Mouse (Mus musculus) lung, embryonic 14.5 days (tissue): ENCODE data around the gene Rab6b. TPM values are rescaled to one million over a fixed set of nuclear protein-coding genes. Genes with fewer than 3 reads are reported as not detected.
A peak's percentile ranks its signal among the peaks of the same experiment; 100 is the strongest.

Experiments used
- ATAC-seq: fragments of 200-750 bp; cut with Nextera tagmentation; 2 replicates; pipeline ENCODE4 v1.8.0; 2017; ENCODE audit warnings: mild to moderate bottlenecking, moderate TSS enrichment, moderate library complexity; ENCODE audit not compliant: insufficient read depth
- DNase-seq: peaks from one replicate; pipeline ENCODE4 v3.0.0-alpha.2; 2015
- H3K27ac ChIP-seq: fragments of 300-500 bp; sonication (generic); 2 replicates; pipeline ENCODE4 v1.5.1; 2014; ENCODE audit warnings: low read depth, mild to moderate bottlenecking, moderate library complexity
- H3K27me3 ChIP-seq: fragments of 300-500 bp; sonication (generic); 2 replicates; pipeline ENCODE4 v1.6.1; 2014; ENCODE audit warnings: low read length, control low read depth; ENCODE audit not compliant: insufficient read depth
- H3K36me3 ChIP-seq: fragments of 300-500 bp; sonication (generic); 2 replicates; pipeline ENCODE4 v1.6.1; 2014; ENCODE audit warnings: control low read depth; ENCODE audit not compliant: insufficient read depth
- H3K4me1 ChIP-seq: fragments of 300-500 bp; sonication (generic); 2 replicates; pipeline ENCODE4 v1.6.1; 2014; ENCODE audit warnings: antibody characterized with exemption, control low read depth; ENCODE audit not compliant: insufficient read depth
- H3K4me2 ChIP-seq: fragments of 300-500 bp; sonication (generic); 2 replicates; pipeline ENCODE4 v1.6.1; 2014; ENCODE audit warnings: mild to moderate bottlenecking
- H3K4me3 ChIP-seq: fragments of 300-500 bp; sonication (generic); 2 replicates; pipeline ENCODE4 v1.5.1; 2014; ENCODE audit warnings: low read depth, low read length
- H3K9ac ChIP-seq: fragments of 300-500 bp; sonication (generic); 2 replicates; pipeline ENCODE4 v1.6.1; 2014
- H3K9me3 ChIP-seq: fragments of 300-500 bp; sonication (generic); 2 replicates; pipeline ENCODE4 v1.6.1; 2016; ENCODE audit warnings: low read depth, low read length, control low read depth
- CTCF ChIP-seq: IDR thresholded peaks from 2 replicates; pipeline ENCODE4 v1.5.1; 2016; ENCODE audit warnings: antibody characterized with exemption, low read depth
- WGBS: fragments of 180-500 bp; shearing (Covaris S2); extraction: QIAGEN DNeasy Blood & Tissue Kit; methylation state at CpG from one replicate; pipeline ENCODE4 v1.1.7; 2014; 5-methylcytosine and 5-hydroxymethylcytosine counted together
- polyA plus RNA-seq: library from polyadenylated mRNA; unstranded; fragments of >200 nt; fragmentation: Nextera tagmentation; extraction: Ambion mirVana; gene quantifications from 2 replicates; pipeline ENCODE4 v1.2.1, GENCODE M21; 2014

The Rab6b gene
- 1.5 and 1.8 TPM in 2 replicates for polyA plus RNA-seq

GRCm38 (mm10) chr9:103111621-103112470, at the start of gene Rab6b:
Rab6b (plus strand) TSS chr9:103111787.
- ATAC-seq (peak; percentile 53), DNase-seq (peak; percentile 77)
- peak within 1 kb of the TSS; percentile 57 for H3K9ac ChIP-seq
- TF ChIP-seq CTCF = no peak
- H3K36me3 ChIP-seq = no peaks in the 10 kb centered on the region
- peaks cover 48% of the 10 kb centered on the region for H3K27me3 ChIP-seq
- H3K4me1 ChIP-seq = no peaks in the 10 kb centered on the region; the same call in 1 of the 2 replicates
- H3K4me2 ChIP-seq = peak within 1 kb of the TSS; percentile 96
- H3K27ac ChIP-seq = no peak within 1 kb of the TSS
- under 1% methylated on average over 70 of the region's 81 CpGs for WGBS
- H3K9me3 ChIP-seq = no peaks in the 10 kb centered on the region
- H3K4me3 ChIP-seq = peak within 1 kb of the TSS; percentile 64

GRCm38 (mm10) chr9:103063591-103063990, 48.0 kb upstream of the Rab6b start:
- no peaks in the 10 kb centered on the region for H3K9me3 ChIP-seq
- no peak overlapping the region for H3K27ac ChIP-seq
- TF ChIP-seq CTCF = no peak
- no peaks in the 10 kb centered on the region for H3K27me3 ChIP-seq
- DNase-seq (no peak), ATAC-seq (no peak)
- no peaks in the 10 kb centered on the region for H3K4me1 ChIP-seq
- H3K4me3 ChIP-seq = no peak overlapping the region
- WGBS = 88% methylated on average over 6 of the region's 6 CpGs
- no peaks in the 10 kb centered on the region for H3K36me3 ChIP-seq
- no peak overlapping the region for H3K9ac ChIP-seq
- H3K4me2 ChIP-seq = no peak overlapping the region

GRCm38 (mm10) chr9:103066845-103067244, 44.7 kb upstream of the Rab6b start:
- no peak for TF ChIP-seq CTCF
- WGBS = 86% methylated on average over 8 of the region's 8 CpGs
- Histone ChIP-seq H3K4me2 (no peak overlapping the region), H3K9me3 (no peaks in the 10 kb centered on the region), H3K27me3 (no peaks in the 10 kb centered on the region), H3K9ac (no peak overlapping the region), H3K4me1 (peaks cover 5% of the 10 kb centered on the region; the same call in 1 of the 2 replicates), H3K27ac (no peak overlapping the region), H3K4me3 (no peak overlapping the region), H3K36me3 (no peaks in the 10 kb centered on the region)
- ATAC-seq = no peak
- no peak for DNase-seq

GRCm38 (mm10) chr9:103067651-103068050, 43.9 kb upstream of the Rab6b start:
- 81% methylated on average over 11 of the region's 11 CpGs for WGBS
- Histone ChIP-seq H3K4me1 (peaks cover 8% of the 10 kb centered on the region; the same call in 1 of the 2 replicates), H3K27me3 (no peaks in the 10 kb centered on the region), H3K27ac (no peak overlapping the region), H3K36me3 (no peaks in the 10 kb centered on the region), H3K4me3 (no peak overlapping the region), H3K4me2 (no peak overlapping the region), H3K9ac (no peak overlapping the region), H3K9me3 (no peaks in the 10 kb centered on the region)
- no peak for TF ChIP-seq CTCF
- no peak for DNase-seq
- no peak for ATAC-seq

- Histone ChIP-seq H3K4me3 (no peak overlapping the region), H3K9me3 (no peaks in the 10 kb centered on the region), H3K9ac (no peak overlapping the region), H3K4me2 (no peak overlapping the region), H3K36me3 (no peaks in the 10 kb centered on the region), H3K27ac (no peak overlapping the region), H3K4me1 (peaks cover 8% of the 10 kb centered on the region; the same call in 1 of the 2 replicates), H3K27me3 (no peaks in the 10 kb centered on the region)
- WGBS = 84% methylated on average over 8 of the region's 8 CpGs
- DNase-seq (no peak), ATAC-seq (no peak)
- no peak for TF ChIP-seq CTCF
Measured at GRCm38 (mm10) chr9:103068769-103069168, 42.8 kb upstream of the Rab6b start.

GRCm38 (mm10) chr9:103071541-103072203, 39.9 kb upstream of the Rab6b start:
- no peaks in the 10 kb centered on the region for H3K27me3 ChIP-seq
- H3K27ac ChIP-seq = no peak overlapping the region; the same call in 1 of the 2 replicates
- no peaks in the 10 kb centered on the region for H3K36me3 ChIP-seq
- peaks cover 8% of the 10 kb centered on the region; the same call in 1 of the 2 replicates for H3K4me1 ChIP-seq
- TF ChIP-seq CTCF = no peak
- H3K4me3 ChIP-seq = no peak overlapping the region
- H3K9ac ChIP-seq = no peak overlapping the region; the same call in 1 of the 2 replicates
- no peaks in the 10 kb centered on the region for H3K9me3 ChIP-seq
- WGBS = 56% methylated on average over 7 of the region's 7 CpGs
- H3K4me2 ChIP-seq = no peak overlapping the region
- DNase-seq (peak; percentile 58), ATAC-seq (peak; percentile 59; the same call in 1 of the 2 replicates)

- no peak for TF ChIP-seq CTCF
- Histone ChIP-seq H3K4me1 (peaks cover 10% of the 10 kb centered on the region; the same call in 1 of the 2 replicates), H3K9me3 (no peaks in the 10 kb centered on the region), H3K36me3 (no peaks in the 10 kb centered on the region), H3K4me2 (no peak overlapping the region), H3K9ac (no peak overlapping the region; the same call in 1 of the 2 replicates), H3K4me3 (no peak overlapping the region), H3K27ac (no peak overlapping the region), H3K27me3 (no peaks in the 10 kb centered on the region)
- ATAC-seq (no peak), DNase-seq (no peak)
- 86% methylated on average over 6 of the region's 6 CpGs for WGBS
Measured at GRCm38 (mm10) chr9:103072204-103072599, 39.4 kb upstream of the Rab6b start.
